Mouse (Mus musculus) embryonic stem cell, embryonic (primary cell): Measurements from ENCODE around the gene Hcn3.

Experiments used
- CTCF ChIA-PET, 4 experiments: fragments of 300-600 bp in 2 of 4; fragments of 350-600 bp in 2 of 4; sonication (Branson Sonifier 250); formaldehyde crosslinking; loops; one replicate each; lab custom pipeline; 2022; ENCODE audit warnings: inconsistent platforms in 2 of 4; lab: Charles Lee
- POLR2A ChIA-PET, 4 experiments: fragments of 300-600 bp in 2 of 4; fragments of 350-600 bp in 2 of 4; sonication (Branson Sonifier 250); formaldehyde crosslinking; loops; one replicate each; lab custom pipeline; 2022; ENCODE audit warnings: antibody characterized with exemption in 4 of 4, inconsistent platforms in 1 of 4; lab: Charles Lee

The Hcn3 gene

DNA sequence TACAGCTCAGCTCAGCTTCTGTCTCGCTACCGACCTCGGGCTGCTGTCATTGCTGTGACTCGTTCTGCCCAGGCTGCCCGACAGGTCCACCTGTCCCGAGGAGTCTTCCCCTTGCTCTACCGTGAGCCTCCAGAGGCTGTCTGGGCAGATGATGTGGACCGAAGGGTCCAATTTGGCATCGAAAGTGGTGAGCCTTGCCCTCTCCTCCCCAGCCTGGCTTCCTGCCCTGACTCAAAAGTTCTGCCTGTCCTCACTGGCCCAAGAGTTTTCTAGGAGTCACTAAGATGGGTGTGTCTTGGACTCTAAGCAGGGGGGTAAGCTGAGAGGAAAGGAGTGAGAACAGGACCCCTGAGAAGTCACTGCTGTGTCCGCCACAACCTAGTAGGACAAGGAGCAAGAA, 15.2 kb downstream of the Hcn3 start:
- ChIA-PET CTCF (interaction anchor here in 2 of 4 experiments (1.3 to 2.3 kb wide), 3 partner anchors 13 to 99 kb away, joined by 4 to 10 read pairs (median 4); partner anchors contain the start of gene Hcn3 (in 1 of the 2)), POLR2A (interaction anchor here in 3 of 4 experiments (0.6 to 2.3 kb wide), 6 partner anchors 8 to 102 kb away, joined by 3 to 6 read pairs (median 4); partner anchors contain the start of gene Pklr (in 1 of the 3))

DNA sequence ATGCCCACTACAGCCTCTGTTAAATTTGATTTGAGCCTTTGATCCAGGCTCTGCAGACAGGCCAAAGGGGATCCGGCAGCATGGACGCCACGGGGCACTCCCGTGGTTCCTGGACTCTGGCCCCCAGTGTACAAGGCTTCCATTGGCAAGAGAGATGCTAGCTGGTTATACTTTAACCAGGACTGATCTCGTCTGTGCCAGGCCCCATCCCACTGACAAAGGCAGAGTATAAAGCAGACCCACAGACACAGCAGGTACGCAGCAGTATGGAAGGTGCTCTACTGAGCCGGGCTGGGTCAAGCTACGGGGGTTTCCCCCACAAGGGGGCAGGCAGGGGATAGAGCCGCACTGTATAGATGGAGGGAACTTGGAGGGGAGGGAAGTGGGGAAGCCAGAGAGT, 23.6 kb downstream of the Hcn3 start:
- ChIA-PET POLR2A (interaction anchor here (0.5 to 4.0 kb wide), 24 partner anchors 9 to 458 kb away, joined by 3 to 19 read pairs (median 4); partner anchors contain the start of genes Scamp3 (in 2 of the 4), Clk2 (in 1 of the 4), Fam189b (in 1 of the 4) and Fdps (in 1 of the 4)), CTCF (interaction anchor here (0.6 to 2.5 kb wide), 41 partner anchors 8 to 607 kb away, joined by 3 to 18 read pairs (median 5); partner anchors contain the start of genes Hcn3 (in 2 of the 4), Clk2 (in 1 of the 4), Efna1 (in 1 of the 4) and Fam189b (in 1 of the 4))

DNA sequence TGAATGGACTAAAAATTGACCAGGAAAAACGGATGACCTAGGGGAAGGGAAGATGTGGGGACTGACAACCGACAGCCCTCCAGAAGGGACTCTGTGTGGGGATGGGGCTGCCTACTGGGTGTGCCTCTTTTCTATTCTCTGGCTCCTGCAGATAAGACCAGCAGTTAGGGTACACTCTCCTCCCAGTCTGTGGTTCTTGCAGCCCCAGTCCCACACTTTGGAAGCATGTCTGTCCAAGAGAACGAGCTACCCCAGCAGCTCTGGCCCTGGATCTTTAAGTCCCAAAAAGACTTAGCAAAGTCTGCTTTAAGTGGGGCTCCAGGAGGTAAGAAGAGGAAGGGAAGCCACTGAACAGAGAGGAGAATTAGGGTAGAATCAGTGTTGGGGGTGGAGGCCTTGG, 24.0 kb downstream of the Hcn3 start, which contains the start of gene Pklr:
Pklr (plus strand) TSS at position 185 of the 400 bp plus-strand sequence.
- ChIA-PET POLR2A (interaction anchor here (0.5 to 4.0 kb wide), 18 partner anchors 9 to 459 kb away, joined by 3 to 19 read pairs (median 4); partner anchors contain the start of genes Scamp3 (in 2 of the 4), Clk2 (in 1 of the 4), Fam189b (in 1 of the 4) and Hcn3 (in 1 of the 4)), CTCF (interaction anchor here (0.6 to 2.5 kb wide), 28 partner anchors 10 to 242 kb away, joined by 3 to 18 read pairs (median 6); partner anchors contain the start of genes Hcn3 (in 2 of the 4), Clk2 (in 1 of the 4), Efna1 (in 1 of the 4) and Fam189b (in 1 of the 4))

DNA sequence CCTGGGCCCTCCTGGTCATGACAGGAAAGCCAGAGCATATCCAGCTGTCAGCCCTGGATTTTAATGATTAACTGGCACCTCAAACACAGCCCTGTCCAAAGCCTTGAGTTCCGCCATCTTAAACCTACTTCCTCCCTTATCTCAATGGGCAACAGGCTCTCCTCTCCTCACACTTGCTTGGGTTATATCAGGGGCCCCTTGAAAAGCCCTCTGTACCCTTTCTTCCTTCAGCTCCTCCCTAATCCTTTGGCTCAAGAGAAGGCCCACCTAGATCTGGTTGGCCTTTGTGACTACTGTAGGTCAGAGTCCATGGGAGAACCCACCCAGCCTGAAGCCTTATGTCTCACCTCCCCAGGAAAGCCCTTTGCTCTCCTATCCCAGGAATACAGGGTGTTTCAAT, 26.2 kb downstream of the Hcn3 start:
- ChIA-PET POLR2A (interaction anchor here in 1 of 4 experiments (1.3 kb wide), 1 partner anchor 10 kb away, joined by 4 read pairs; no protein-coding TSS in a partner anchor), CTCF (interaction anchor here in 1 of 4 experiments (0.5 to 1.6 kb wide), 2 partner anchors 17 to 26 kb away, joined by 6 to 7 read pairs; partner anchors contain the start of gene Hcn3)

DNA sequence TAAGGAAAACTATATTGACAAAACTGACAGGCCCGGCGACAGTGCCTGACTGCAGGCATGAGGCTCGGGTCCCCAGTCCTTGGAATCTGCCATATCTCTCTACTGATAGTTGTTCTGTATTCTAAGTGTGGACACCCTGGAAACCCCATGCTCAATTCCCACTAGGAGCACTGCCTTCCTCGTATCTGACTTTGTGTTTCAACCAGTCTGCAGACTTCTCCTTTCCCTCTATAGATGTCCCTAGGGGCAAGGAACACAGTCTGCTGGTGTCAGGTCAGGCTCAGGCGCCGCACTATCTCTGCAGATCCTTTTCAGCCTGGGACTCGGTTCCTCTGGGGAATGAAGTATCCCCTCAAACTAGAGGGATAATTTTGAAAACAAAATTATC, 26.9 kb downstream of the Hcn3 start:
- ChIA-PET CTCF (interaction anchor here in 2 of 4 experiments (0.5 to 1.6 kb wide), 8 partner anchors 11 to 60 kb away, joined by 3 to 7 read pairs (median 3); partner anchors contain the start of gene Hcn3 (in 2 of the 2)), POLR2A (interaction anchor here in 1 of 4 experiments (1.0 to 1.2 kb wide), 2 partner anchors 11 to 44 kb away, joined by 3 to 4 read pairs; no protein-coding TSS in a partner anchor)

DNA sequence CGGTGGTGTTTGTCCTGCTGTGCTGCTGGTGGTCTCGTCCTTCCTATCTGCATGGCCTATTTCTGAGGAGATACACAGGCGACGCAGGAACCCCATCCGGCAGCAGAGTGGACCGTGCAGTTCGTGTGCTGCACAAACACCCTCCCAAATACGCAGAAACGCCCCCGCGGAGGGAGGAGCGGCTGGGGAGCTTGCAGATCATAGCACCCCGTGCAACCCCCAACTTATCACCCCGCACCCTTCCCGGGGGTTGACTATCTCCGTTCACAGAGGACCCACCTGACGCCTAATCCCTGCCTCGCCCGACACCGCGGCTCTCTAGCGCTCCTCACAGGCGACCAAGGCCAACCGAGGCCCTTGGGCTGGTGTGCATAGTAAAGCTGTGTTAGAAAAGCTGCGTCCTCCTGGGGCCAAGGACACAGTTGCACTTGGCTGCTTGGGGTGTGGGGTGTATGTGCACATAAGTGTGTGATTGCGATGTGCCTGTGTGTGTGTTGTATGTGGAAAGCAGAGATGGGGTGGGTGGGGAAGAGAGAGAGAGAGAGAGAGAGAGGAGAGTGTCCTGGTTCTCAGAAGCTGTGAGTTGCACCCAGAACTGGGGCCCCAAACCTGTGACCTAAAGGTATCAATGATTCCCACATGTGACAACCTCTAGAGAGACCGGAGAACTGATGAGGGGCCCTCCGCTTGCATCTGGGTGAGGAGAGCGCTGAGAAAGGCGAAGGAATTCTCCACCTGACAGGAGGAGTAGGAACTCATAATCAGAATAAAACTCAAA, 27.5 kb downstream of the Hcn3 start:
- ChIA-PET CTCF (interaction anchor here in 3 of 4 experiments (0.5 to 1.6 kb wide), 9 partner anchors 8 to 61 kb away, joined by 3 to 7 read pairs (median 3); partner anchors contain the start of gene Hcn3 (in 2 of the 3)), POLR2A (interaction anchor here in 3 of 4 experiments (0.6 to 1.2 kb wide), 5 partner anchors 10 to 233 kb away, joined by 3 to 4 read pairs (median 3); no protein-coding TSS in a partner anchor)

DNA sequence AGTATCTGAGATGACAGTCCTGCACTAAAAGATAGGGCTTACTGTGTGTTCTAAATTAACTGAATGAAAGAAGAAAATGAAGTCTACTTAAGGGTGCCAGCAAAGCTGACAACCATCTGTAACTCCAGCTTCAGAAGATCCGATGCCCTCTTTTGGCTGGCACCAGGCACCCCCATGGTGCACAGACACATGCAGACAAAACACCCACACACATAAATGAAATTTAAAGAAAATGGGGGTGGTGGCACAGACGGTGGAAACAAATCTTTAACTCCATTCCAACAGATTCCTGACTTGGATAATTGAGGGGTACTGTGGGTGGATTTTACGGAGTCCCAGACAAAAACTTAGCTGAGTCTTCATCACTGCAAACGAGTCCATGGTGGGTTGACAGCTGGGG, 28.2 kb downstream of the Hcn3 start:
- CTCF ChIA-PET, result interaction anchor here (0.5 to 1.6 kb wide), 11 partner anchors 9 to 62 kb away, joined by 3 to 7 read pairs (median 3); partner anchors contain the start of genes Hcn3 (in 2 of the 4) and Fdps (in 1 of the 4)
- POLR2A ChIA-PET, result interaction anchor here in 2 of 4 experiments (0.6 to 1.2 kb wide), 4 partner anchors 11 to 42 kb away, joined by 3 to 4 read pairs (median 3); no protein-coding TSS in a partner anchor

DNA sequence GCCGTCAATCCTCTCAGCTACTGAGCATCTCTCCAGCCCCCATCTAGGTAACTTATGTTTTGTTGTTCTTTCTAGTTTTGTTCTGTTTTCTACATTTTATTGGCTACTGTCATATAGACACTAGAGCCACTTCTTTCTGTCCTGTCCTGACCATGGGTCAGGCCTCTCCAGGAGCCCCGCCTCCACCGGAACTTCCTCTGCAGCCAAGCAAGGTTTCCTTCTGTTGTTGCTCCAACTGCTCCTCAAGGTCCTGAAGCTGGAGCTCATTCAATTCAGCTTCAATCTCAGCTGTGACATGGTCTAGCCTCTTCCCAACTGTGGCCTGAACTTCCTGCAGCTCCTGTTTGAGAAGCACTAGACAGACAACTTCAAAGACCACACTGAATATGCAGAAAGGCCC, 30.1 kb downstream of the Hcn3 start:
- ChIA-PET CTCF (interaction anchor here in 2 of 4 experiments (0.7 to 0.9 kb wide), 2 partner anchors 14 to 94 kb away, joined by 4 read pairs; no protein-coding TSS in a partner anchor), POLR2A (interaction anchor here in 3 of 4 experiments (0.6 to 1.4 kb wide), 7 partner anchors 11 to 40 kb away, joined by 3 to 8 read pairs (median 3); no protein-coding TSS in a partner anchor)

DNA sequence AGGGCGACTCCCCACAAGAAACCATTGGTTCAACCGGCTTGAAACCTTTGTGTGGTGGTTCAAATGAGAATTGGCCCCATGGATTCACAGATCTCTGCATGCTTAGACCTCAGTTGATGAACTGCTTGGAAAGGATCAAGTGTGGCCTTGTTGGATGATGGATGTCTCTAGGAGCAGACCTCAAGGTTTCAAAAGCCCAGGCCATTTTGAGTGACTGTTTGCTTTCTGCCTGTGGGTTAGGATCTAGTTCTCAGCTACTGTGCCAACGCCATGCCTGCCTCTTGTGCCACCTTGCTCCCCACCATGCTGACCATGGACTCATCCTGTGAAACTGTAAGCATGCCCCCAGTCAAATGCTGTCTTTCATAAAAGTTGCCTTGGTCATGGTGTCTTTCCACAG, 34.0 kb downstream of the Hcn3 start:
- ChIA-PET CTCF (interaction anchor here in 1 of 4 experiments (1.1 kb wide), 1 partner anchor 10 kb away, joined by 3 read pairs; no protein-coding TSS in a partner anchor), POLR2A (interaction anchor here in 1 of 4 experiments (1.4 kb wide), 1 partner anchor 21 kb away, joined by 4 read pairs; no protein-coding TSS in a partner anchor)

DNA sequence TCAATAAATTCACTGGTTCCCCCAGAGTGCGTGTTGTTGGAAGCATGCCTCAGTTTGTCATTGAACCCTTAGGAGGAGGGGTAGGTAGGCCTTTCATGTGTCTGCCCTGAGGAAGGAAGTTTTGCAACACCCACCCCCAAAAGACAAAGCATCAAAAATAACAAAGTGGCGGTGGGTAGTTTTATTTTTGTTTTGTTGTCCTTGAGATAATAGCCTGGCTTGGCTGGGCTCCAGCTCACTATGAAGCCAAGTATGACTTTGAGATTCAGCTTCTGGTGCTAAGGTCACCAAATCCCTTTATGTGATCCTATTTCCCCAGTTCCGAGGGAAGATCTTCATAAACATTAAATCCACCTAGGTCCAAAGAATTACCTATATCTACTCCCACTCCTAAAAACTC, 35.8 kb downstream of the Hcn3 start:
- ChIA-PET CTCF (interaction anchor here in 2 of 4 experiments (0.6 to 1.0 kb wide), 3 partner anchors 12 to 714 kb away, joined by 3 to 7 read pairs (median 3); partner anchors contain the start of genes Pklr (in 1 of the 2) and Pmf1 (in 1 of the 2)), POLR2A (interaction anchor here in 1 of 4 experiments (1.2 to 1.5 kb wide), 2 partner anchors 10 to 24 kb away, joined by 3 to 4 read pairs; no protein-coding TSS in a partner anchor)

DNA sequence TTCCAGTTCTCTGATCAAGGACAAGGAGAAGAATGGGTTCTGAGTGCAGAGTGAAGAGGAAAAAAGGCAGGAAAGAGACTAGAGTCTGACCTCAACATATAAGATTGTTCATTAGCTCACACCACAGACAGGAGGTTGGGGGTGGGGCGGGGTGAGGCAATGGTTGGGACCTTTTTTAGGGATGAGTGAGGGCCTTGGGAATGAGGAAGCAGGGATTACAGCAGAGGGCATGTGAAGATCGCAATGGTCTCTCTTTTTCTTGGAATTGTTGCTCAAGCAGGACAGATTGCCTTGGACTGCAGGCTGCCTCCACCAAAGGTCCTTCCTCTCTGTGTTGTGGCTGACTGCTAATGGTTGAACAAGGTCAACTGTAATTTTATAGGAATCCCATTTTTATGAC, 36.7 kb downstream of the Hcn3 start:
- ChIA-PET POLR2A (interaction anchor here in 2 of 4 experiments (0.8 to 1.5 kb wide), 4 partner anchors 11 to 42 kb away, joined by 3 to 5 read pairs (median 4); partner anchors contain the start of gene Clk2 (in 1 of the 2)), CTCF (interaction anchor here in 2 of 4 experiments (0.6 to 0.8 kb wide), 2 partner anchors 28 to 156 kb away, joined by 3 to 4 read pairs; no protein-coding TSS in a partner anchor)

DNA sequence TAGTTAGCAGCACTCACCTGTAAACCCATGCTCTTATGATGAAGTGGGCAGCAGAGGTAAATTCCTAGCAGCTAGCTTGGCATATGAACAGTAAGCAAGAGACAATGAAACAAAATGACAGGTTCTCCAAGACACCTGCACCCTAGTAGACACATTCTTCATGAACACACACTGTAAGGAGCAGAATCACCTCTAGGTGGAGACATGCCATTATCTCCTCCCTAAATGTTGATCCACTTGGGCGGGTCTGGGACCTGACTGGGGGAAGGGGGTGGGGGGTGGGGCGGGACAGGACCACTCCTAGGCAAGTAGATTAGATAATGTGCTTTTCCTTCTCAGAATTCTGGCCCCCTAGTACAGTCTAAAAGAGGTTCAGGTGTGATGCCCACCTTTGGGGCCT, 44.5 kb downstream of the Hcn3 start:
- ChIA-PET POLR2A (interaction anchor here (0.5 to 3.1 kb wide), 13 partner anchors 13 to 178 kb away, joined by 3 to 14 read pairs (median 3); partner anchors contain the start of genes Fdps (in 2 of the 4), Gm43738 (in 1 of the 4) and Scamp3 (in 1 of the 4)), CTCF (interaction anchor here (0.6 to 3.6 kb wide), 41 partner anchors 8 to 571 kb away, joined by 3 to 24 read pairs (median 4); partner anchors contain the start of genes Fdps (in 2 of the 4), Gm43738 (in 2 of the 4), Hcn3 (in 2 of the 4) and Fam189b (in 1 of the 4))

DNA sequence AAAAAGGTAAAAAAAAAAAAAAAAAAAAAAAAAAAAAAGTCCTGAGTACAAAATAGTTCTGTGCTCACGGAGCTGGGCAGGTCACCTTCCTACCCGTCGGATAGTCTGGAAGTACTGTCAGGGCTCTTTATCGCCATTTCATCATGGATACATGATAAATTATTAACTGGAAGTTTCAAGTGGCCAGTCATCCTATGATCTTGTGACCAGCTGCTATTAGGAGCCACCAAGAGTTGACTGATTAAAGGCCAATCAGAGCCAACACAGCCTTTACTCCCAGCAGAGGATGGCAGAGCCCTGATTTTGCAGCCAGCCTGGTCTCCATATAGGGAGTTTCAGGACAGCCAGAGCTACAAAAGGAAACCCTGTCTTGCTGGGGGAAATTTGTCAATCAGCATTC, 46.9 kb downstream of the Hcn3 start:
- ChIA-PET POLR2A (interaction anchor here in 2 of 4 experiments (0.6 to 1.1 kb wide), 5 partner anchors 11 to 765 kb away, joined by 3 to 5 read pairs (median 3); partner anchors contain the start of gene Fdps (in 1 of the 2)), CTCF (interaction anchor here in 1 of 4 experiments (0.6 to 1.7 kb wide), 5 partner anchors 19 to 131 kb away, joined by 3 to 4 read pairs (median 3); no protein-coding TSS in a partner anchor)

DNA sequence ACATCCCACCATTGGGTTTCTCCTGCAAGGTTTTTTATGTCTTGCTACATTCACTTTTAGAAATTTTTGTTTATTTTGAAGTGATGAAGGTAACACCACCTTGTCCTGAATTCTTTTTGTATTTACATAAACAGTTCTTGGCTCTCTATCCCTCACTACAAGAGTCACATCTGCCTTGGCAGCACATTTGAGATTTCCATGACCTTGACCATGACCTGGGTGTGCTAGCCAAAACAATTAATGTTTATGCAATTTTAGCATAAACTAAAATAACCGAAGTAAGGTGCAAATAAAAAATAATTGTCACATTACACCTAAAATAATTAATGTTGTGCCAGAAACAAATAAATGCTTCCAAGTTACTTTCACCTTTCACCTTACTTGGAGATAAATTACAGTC, 51.9 kb downstream of the Hcn3 start:
- CTCF ChIA-PET, result interaction anchor here in 2 of 4 experiments (0.9 to 1.5 kb wide), 2 partner anchors 8 kb away, joined by 4 to 10 read pairs; no protein-coding TSS in a partner anchor
- POLR2A ChIA-PET, result interaction anchor here in 2 of 4 experiments (0.8 to 3.4 kb wide), 3 partner anchors 16 to 328 kb away, joined by 3 to 12 read pairs (median 4); partner anchors contain the start of genes Pbxip1 (in 1 of the 2) and Rusc1 (in 1 of the 2)

DNA sequence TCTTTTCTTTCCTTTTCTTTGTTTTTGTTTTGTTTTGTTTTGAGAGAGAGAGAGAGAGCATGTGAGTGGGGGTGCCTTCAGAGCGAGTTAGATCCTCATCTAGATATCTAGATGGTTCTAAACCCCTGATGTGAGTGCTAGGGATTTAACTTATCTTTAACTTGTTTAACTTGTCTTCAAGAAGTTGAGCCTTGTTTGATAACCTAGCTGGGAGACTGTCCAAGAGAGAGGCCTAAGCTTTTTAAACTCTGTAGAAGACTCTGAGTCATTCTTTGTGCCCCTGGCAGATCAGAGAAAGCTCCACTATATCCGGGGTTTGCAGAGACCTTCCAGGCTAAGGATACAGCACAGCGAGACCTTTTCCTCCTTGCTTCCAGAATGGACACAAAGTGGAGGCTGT, 52.5 kb downstream of the Hcn3 start:
- CTCF ChIA-PET, result interaction anchor here in 2 of 4 experiments (0.5 to 1.5 kb wide), 4 partner anchors 9 to 220 kb away, joined by 3 to 10 read pairs (median 4); no protein-coding TSS in a partner anchor

DNA sequence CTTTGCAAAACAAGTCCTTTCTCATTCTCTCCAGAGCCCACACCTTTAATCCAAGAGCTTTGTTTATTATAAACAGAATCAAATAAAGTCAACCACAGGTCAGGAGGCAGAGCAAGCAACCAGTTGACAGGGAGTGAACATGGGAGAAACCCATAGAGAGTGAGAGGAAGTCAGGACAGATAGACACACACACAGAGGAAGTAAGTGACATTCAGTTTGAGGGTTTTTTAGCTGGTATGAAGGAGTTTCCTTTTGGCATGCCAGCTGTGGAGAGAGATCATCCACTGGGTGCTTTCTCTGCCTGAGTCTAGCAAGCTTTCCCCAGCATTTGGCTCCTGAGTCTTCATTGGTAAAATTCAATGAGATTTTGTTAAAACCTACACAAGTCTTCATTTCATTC, 53.1 kb downstream of the Hcn3 start:
- CTCF ChIA-PET, result interaction anchor here in 1 of 4 experiments (0.5 to 1.5 kb wide), 4 partner anchors 9 to 30 kb away, joined by 3 to 10 read pairs (median 3); no protein-coding TSS in a partner anchor
- POLR2A ChIA-PET, result no interaction called here

More for the DNA sequence above, 52.5 kb downstream of the Hcn3 start:
- POLR2A ChIA-PET, result interaction anchor here in 1 of 4 experiments (0.8 to 1.3 kb wide), 2 partner anchors 17 to 329 kb away, joined by 3 to 4 read pairs; partner anchors contain the start of gene Pbxip1
